Mouse (Mus musculus): ENCODE data around the gene Icosl. TPM values are rescaled to one million over a fixed set of nuclear protein-coding genes. Genes with fewer than 3 reads are reported as not detected.

The Icosl gene
- polyA plus RNA-seq, 1 experiment from 2014 or later: 0.71 TPM

GRCm38 (mm10) chr10:78079955-78080591 is 11.0 kb downstream of the Icosl start:
- Histone ChIP-seq H3K4me1 (replicated peaks) (no peaks in the 10 kb centered on the region), H3K4me3 (no peak overlapping the region), H3K9me3 (no peaks in the 10 kb centered on the region), H3K27ac (replicated peaks) (no peak overlapping the region), H3K27me3 (no peaks in the 10 kb centered on the region), H3K9ac (no peak overlapping the region), H3K4me2 (no peak overlapping the region), H3K36me3 (no peaks in the 10 kb centered on the region)
- no peak for ATAC-seq (ENCODE audit: low FRiP score, low read depth)
- 89% methylated on average over 4 of the region's 4 CpGs for WGBS

GRCm38 (mm10) chr10:78084073-78084472 is 15.0 kb downstream of the Icosl start:
- H3K4me3 ChIP-seq: no peak overlapping the region
- no peak overlapping the region for H3K27ac ChIP-seq (replicated peaks)
- no peak for ATAC-seq (ENCODE audit: low FRiP score, low read depth)
- no peaks in the 10 kb centered on the region for H3K4me1 ChIP-seq (replicated peaks)
- H3K9me3 ChIP-seq: no peaks in the 10 kb centered on the region
- H3K36me3 ChIP-seq: no peaks in the 10 kb centered on the region
- WGBS: 61% methylated on average over 1 of the region's 1 CpGs
- H3K4me2 ChIP-seq: no peak overlapping the region
- H3K27me3 ChIP-seq: no peaks in the 10 kb centered on the region
- H3K9ac ChIP-seq: no peak overlapping the region

DNA sequence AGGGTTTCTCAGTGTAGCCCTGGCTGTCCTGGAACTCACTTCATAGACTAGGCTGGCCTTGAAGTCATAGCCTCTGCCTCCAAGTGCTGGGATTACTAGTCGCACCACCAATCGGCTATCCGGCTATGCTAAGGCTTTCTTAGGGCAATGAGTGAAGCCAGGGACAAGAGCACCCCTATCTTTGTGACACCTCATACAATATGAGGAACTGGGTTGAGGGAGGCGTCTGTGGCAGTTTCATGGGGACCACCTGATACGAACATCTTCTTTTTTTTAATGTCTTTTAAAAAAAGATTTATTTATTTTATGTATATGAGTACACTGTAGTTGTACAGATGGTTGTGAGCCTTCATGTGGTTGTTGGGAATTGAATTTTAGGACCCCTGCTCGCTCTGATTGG is 16.6 kb downstream of the Icosl start:
- no peak overlapping the region for H3K4me2 ChIP-seq
- no peak overlapping the region for H3K4me3 ChIP-seq
- no peaks in the 10 kb centered on the region for H3K27me3 ChIP-seq
- no peak overlapping the region for H3K27ac ChIP-seq (replicated peaks)
- H3K4me1 ChIP-seq (replicated peaks): no peaks in the 10 kb centered on the region
- no peak overlapping the region for H3K9ac ChIP-seq
- no peaks in the 10 kb centered on the region for H3K9me3 ChIP-seq
- no peak for ATAC-seq (ENCODE audit: low FRiP score, low read depth)
- 94% methylated on average over 6 of the region's 6 CpGs for WGBS
- H3K36me3 ChIP-seq: no peaks in the 10 kb centered on the region

DNA sequence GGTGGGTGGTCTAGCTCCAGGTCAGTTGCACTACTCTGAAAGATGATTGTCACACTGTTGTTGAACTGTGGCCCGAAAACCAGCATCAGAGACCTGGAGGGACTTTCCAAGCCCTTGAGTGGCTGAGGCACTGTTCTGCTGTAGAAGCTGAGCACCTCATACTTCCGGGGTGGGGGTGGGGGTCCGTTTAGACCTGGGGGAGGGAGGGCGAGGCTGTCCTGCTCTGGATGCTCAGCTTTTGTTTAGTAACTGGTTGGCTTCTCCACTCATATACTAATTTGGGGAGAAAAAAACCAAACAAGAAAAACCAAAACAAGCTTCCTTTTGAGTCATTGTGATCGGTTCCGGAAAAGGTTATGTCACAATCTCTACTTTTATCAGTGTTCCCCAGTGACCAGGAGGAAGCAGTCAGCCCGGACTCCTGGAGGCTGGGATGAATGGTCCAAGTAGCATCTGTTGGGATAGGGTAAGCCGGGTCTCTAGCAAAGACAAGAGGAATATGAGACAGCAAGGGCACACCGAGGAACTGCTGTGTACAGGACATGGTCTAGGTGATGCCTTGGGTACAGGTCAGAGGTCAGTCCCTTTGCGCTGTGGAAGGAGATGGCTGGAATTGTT is 17.5 kb downstream of the Icosl start:
- WGBS: 86% methylated on average over 10 of the region's 10 CpGs
- Histone ChIP-seq H3K27me3 (no peaks in the 10 kb centered on the region), H3K4me2 (no peak overlapping the region), H3K9me3 (no peaks in the 10 kb centered on the region), H3K4me1 (replicated peaks) (no peaks in the 10 kb centered on the region), H3K9ac (no peak overlapping the region), H3K36me3 (no peaks in the 10 kb centered on the region), H3K4me3 (no peak overlapping the region), H3K27ac (replicated peaks) (no peak overlapping the region)
- ATAC-seq (ENCODE audit: low FRiP score, low read depth): no peak

DNA sequence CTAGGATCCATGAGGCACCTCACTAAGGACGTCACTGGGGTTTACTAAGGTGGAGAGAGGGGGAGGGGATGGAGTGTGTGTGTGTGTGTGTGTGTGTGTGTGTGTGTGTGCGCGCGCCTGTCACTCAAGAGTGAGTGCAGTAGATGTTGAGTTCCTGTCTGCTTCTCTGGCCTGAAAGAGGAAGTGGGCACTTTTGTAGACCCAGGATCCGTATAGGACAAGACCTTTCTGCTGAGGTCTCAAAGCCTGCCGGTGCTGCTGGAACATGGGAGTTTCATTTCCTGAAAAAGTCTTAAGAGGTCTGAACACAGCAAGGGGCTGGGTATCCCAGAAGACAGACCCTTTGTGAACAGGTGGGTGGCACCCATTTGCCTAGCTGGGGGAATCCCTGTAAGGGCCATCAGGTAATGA is 18.0 kb downstream of the Icosl start:
- Histone ChIP-seq H3K4me1 (replicated peaks) (no peaks in the 10 kb centered on the region), H3K36me3 (no peaks in the 10 kb centered on the region), H3K4me2 (no peak overlapping the region), H3K4me3 (no peak overlapping the region), H3K27ac (replicated peaks) (no peak overlapping the region), H3K9ac (no peak overlapping the region), H3K9me3 (no peaks in the 10 kb centered on the region), H3K27me3 (no peaks in the 10 kb centered on the region)
- 92% methylated on average over 6 of the region's 6 CpGs for WGBS
- no peak for ATAC-seq (ENCODE audit: low FRiP score, low read depth)

DNA sequence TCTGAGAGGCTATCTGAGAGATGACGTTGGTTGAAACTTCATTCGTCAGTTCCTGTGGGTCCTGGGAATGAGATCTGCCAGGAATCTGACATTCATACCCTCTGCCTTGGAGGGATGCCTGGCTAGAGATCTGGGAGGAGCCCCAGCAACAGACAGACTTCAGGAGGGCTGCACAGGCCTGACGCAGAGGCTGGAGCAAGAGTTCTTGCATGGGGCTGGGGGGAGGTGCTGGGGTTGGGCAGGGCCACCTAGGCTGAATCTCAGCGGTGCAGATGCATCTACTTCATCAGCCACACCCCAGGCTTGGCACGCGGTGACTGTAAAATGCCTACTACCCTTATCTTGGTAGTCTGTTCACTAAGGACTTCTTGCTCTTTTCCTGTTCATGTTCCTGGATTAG is 21.1 kb downstream of the Icosl start:
- Histone ChIP-seq H3K9me3 (no peaks in the 10 kb centered on the region), H3K36me3 (no peaks in the 10 kb centered on the region), H3K27me3 (no peaks in the 10 kb centered on the region), H3K4me3 (no peak overlapping the region), H3K27ac (replicated peaks) (no peak overlapping the region), H3K4me1 (replicated peaks) (no peaks in the 10 kb centered on the region), H3K4me2 (no peak overlapping the region), H3K9ac (no peak overlapping the region)
- no peak for ATAC-seq (ENCODE audit: low FRiP score, low read depth)
- WGBS: 65% methylated on average over 6 of the region's 6 CpGs

DNA sequence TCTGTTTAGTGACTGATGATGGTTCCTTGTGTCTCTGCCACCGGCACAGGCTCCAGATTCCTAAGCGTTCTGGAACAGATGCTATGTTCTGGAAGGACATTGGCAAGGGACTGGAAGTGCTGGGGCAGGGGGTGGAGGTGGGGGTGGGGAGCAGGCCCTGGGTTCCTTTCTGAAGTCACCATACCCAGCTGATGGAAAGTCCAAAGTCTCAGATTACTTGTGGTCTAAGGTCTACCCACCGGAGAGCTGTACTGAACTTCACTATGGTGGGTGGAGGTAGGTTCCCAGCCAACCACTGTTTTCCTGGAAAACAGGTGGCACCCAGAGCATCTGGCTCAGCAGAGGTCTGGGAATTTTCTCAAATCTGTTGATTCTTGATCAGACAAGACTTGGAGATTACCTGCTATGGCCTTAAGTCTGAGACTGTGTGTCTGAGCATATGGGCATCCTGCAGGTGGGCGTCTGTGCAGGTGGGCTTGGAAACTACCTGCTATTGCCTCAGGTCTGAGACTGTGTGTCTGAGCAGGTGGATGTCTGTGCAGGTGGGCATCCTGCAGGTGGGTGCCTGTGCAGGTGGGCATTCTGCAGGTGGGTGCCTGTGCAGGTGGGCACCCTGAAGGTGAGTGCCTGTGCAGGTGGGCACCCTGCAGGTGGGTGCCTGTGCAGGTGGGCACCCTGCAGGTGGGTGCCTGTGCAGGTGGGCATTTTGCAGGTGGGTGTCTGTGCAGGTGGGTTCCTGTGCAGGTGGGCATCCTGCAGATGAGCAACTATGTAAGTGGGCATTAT is 21.8 kb downstream of the Icosl start:
- H3K4me1 ChIP-seq (replicated peaks): no peaks in the 10 kb centered on the region
- no peaks in the 10 kb centered on the region for H3K9me3 ChIP-seq
- no peak for ATAC-seq (ENCODE audit: low FRiP score, low read depth)
- H3K4me3 ChIP-seq: no peak overlapping the region
- no peak overlapping the region for H3K27ac ChIP-seq (replicated peaks)
- no peaks in the 10 kb centered on the region for H3K27me3 ChIP-seq
- no peak overlapping the region for H3K4me2 ChIP-seq
- 87% methylated on average over 4 of the region's 4 CpGs for WGBS
- no peaks in the 10 kb centered on the region for H3K36me3 ChIP-seq
- H3K9ac ChIP-seq: no peak overlapping the region

DNA sequence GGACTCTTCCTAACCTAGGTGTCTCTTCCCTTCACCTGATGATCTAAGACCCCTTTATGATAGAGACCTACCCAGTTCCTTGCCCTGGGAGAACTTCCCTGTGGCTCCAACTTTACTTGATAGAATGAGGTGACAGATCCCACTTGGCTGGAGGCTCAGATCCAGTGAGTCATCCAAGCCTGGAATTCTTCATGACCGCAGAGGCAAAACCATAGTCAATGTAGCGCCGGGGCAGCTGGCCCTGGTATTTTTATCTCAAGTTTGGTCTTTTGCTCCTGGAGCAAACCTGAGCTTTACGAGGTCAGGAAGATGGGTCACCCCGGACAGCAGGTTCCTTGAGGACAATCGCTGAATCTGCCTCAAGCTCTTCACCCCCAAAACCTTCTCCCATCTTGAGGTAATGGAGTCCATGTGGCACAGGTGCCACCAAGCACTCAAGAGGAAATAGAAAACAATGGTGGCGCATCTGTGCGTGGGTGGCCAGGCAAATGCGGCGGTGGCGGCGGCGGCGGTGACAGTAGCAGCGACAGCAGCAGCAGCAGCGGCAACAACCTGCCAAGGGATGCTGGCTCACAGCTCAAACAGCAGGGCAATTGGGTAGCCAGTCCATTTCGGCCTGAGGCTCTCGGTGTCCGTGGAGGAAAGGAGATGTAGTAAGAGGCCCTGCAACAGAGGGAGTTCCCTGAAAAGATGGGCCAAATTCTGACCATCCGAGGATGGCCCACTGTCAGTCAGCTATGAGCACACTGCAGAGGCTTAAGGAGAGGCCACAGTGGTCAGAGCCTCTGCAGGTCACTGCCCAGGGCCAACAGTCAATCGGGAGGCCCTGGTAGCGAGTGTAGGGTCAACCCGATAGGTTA is 23.0 kb downstream of the Icosl start:
- WGBS: 88% methylated on average over 23 of the region's 23 CpGs
- no peak overlapping the region for H3K9ac ChIP-seq
- ATAC-seq (ENCODE audit: low FRiP score, low read depth): no peak
- no peaks in the 10 kb centered on the region for H3K36me3 ChIP-seq
- H3K4me3 ChIP-seq: no peak overlapping the region
- H3K9me3 ChIP-seq: no peaks in the 10 kb centered on the region
- no peak overlapping the region for H3K4me2 ChIP-seq
- H3K27me3 ChIP-seq: no peaks in the 10 kb centered on the region
- H3K4me1 ChIP-seq (replicated peaks): no peaks in the 10 kb centered on the region
- H3K27ac ChIP-seq (replicated peaks): no peak overlapping the region

GRCm38 (mm10) chr10:78092725-78093029 is 23.6 kb downstream of the Icosl start:
- Histone ChIP-seq H3K27me3 (no peaks in the 10 kb centered on the region), H3K9ac (no peak overlapping the region), H3K27ac (replicated peaks) (no peak overlapping the region), H3K4me3 (no peak overlapping the region), H3K4me1 (replicated peaks) (no peaks in the 10 kb centered on the region), H3K36me3 (no peaks in the 10 kb centered on the region), H3K9me3 (no peaks in the 10 kb centered on the region), H3K4me2 (no peak overlapping the region)
- 90% methylated on average over 13 of the region's 13 CpGs for WGBS
- no peak for ATAC-seq (ENCODE audit: low FRiP score, low read depth)

DNA sequence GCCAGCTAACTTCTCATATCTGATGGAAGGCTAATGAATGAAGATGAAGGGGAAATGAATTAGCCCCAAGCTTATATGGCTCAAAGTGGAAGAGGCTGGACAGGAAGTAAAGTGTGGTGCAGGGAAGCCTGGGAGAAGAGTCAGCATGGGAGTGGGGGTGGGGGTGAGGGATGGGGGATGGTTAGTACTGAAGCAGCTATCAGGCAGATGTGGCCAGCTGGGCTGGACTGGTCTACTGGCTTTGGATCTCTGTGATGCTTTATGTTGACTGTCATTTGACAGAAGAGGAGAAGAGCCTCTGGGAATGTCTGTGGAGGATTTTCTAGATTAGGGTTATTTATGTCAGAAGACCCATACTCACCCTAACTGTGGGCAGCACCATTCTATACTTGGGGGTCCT is 26.1 kb downstream of the Icosl start:
- Histone ChIP-seq H3K4me2 (no peak overlapping the region), H3K27me3 (no peaks in the 10 kb centered on the region), H3K4me3 (no peak overlapping the region), H3K4me1 (replicated peaks) (no peaks in the 10 kb centered on the region), H3K27ac (replicated peaks) (no peak overlapping the region), H3K9ac (no peak overlapping the region), H3K9me3 (no peaks in the 10 kb centered on the region), H3K36me3 (no peaks in the 10 kb centered on the region)
- no peak for ATAC-seq (ENCODE audit: low FRiP score, low read depth)

DNA sequence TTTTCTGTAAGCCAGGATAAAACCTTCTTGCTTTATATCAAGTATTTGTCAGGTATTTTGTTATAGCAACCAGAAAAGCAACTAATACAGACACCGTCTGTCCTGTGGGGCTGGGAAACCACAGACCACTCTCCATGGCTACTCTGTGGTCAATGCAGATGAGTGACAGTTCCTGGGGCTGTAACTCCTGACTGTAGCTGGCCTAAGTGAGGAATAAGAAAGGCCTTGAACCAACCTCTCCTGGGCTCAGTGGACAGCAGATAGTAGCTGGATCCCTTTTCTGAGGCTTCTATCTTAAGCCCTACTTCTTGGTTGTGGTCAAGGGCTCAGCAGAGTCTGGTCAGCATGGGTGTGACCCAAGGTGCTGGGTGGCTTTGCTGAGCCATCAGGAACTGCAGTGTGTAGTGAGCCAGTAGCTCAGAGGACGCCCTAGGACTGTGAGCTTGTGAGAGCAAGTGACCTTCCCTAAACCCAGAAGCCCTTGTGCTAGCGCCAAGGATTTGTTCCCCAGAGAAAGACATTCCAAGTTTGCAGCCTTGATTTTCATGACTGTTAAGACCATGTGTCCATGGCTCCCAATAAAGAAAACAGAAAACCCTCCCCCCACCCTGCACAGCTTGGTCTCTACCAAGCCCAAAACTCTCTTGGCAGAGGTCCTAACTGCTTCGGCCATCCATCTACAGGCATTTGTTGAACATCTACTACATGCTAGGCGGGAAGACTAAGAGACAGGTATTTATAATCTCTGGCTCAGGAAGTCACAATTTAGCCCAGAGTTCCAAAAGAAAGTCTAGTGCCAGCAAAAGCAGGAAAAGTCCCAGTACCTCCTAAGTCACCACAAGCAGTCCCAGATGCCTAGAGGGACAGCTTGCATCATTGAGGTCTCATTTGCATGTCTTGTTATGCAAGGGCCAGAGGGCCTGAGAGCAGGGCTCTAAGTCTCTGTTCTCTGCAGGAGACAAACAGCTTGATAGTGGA is 27.1 kb downstream of the Icosl start:
- 84% methylated on average over 5 of the region's 5 CpGs for WGBS
- Histone ChIP-seq H3K27me3 (no peaks in the 10 kb centered on the region), H3K4me2 (no peak overlapping the region), H3K27ac (replicated peaks) (no peak overlapping the region), H3K9ac (no peak overlapping the region), H3K36me3 (no peaks in the 10 kb centered on the region), H3K4me3 (no peak overlapping the region), H3K4me1 (replicated peaks) (peaks cover 5% of the 10 kb centered on the region), H3K9me3 (no peaks in the 10 kb centered on the region)
- no peak for ATAC-seq (ENCODE audit: low FRiP score, low read depth)

Measured in hindbrain, embryonic 15.5 days (tissue).